Mouse (Mus musculus) thymus, postnatal 36 days (tissue): Measurements from ENCODE around the gene Dpp6.

ENCODE experiments used
- DNase-seq, 2 experiments: peaks; one replicate each; pipeline ENCODE4 v3.0.0; 2022; ENCODE audit warnings: mixed read lengths in 2 of 2

Gene Dpp6

GRCm38 (mm10) chr5:26816975-26817941 is at the start of gene Dpp6:
Gene Dpp6, plus strand, starts transcription at chr5:26817203.
- no peak for DNase-seq

DNA sequence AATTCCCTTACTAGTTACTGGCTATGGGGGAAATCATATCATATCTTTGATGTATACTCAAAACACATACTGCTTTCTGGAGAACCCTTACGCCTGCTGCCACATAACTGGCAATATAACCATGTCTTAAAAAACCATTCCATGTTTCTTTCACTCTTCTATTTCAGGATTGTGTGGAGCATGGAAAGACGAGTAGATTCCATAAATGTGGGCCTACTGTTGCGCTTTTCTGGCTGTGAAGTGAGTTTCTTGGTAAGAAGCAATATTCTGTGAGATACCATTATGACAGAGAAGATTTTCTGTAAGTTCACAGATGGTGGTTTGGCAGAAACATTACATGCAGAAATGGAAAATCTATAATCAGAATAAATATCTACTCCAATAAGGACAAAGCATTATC is 33.0 kb upstream of the Dpp6 start:
- no peak for DNase-seq

DNA sequence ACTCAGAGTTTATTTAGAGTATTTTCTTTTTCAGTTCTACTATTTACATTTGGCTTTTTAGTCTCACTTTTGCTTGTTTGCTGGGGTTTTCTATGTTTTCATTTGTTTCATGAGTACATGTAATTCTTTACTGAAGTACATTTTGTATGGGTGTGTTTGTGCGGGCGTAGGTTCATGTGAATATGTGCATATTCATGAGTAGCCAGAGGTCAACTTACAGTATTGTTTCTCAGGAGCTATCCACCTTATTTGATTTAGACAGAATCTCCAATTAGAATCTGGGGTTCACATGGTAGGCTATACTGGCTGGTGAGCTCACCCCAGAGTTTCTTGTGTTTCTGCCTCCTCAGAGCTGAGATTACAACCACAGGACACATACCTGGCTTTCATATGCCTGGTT is 21.5 kb upstream of the Dpp6 start:
- no peak for DNase-seq

- no peak for DNase-seq
Measured at GRCm38 (mm10) chr5:26835972-26836371, 19.0 kb downstream of the Dpp6 start.

- DNase-seq, result no peak
Measured at GRCm38 (mm10) chr5:26841151-26841550, 24.1 kb downstream of the Dpp6 start.

DNA sequence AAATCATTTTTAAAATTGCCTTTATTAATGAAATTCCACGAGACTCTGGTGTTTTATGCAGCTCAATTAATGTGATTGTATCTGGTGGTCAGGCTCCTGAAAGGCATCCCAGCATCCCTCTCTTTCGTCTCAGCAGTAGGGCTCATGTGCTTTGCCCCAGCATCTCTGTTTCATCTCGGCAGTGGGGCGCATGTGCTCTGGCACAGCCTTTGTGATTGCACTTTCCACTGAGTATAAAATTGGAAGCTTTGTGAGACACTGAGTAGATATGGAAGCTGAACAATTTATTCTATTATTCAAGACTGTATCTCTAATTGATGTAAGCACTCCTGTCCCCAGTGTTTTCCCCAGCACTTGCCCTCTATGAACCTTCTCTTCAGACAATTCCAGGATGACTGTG is 37.7 kb downstream of the Dpp6 start:
- no peak for DNase-seq

DNA sequence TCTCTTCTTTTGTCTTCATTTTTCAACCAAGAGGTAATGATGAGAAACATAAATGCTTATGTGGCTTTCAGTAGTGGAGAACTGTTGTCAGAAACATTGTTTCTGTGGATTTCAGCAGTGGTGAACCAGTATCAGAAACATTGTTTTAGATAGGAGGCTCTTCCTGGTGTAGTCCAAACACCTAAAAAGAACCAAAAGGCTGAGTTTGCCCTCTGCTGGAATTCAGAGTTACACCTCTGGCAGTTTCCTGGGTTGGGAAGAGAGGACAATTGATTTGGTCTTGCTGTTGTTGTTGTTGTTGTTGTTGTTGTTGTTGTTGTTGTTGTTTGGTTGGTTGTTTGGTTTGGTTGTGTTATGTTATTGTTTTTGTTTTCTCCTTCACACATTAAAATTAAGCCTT is 58.4 kb downstream of the Dpp6 start:
- no peak for DNase-seq

GRCm38 (mm10) chr5:26887496-26887895 is 70.5 kb downstream of the Dpp6 start:
- DNase-seq, result no peak

- DNase-seq, result no peak
Measured at GRCm38 (mm10) chr5:26888080-26888479, 71.1 kb downstream of the Dpp6 start.

DNA sequence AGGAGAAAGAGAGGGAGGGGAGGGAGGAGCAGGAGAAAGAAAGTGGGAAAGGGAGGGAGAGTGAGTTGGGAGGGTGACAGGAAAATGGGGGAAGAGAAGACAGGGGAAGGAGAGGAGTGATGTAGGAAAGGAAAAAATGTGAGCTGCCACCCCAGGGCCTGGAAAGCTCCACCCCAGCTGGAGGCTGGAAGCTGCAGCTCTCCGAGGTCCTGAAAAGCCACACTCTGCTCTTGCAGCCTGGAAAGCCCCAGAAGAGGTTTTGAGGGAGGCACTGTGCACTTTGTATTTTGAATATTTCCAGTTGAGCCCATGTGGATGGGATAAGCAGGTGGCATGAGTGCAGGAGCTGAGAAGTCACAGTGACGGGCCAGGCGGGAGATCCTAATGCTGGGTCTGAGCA is 77.3 kb downstream of the Dpp6 start:
- DNase-seq, result no peak

- DNase-seq, result no peak
Measured at GRCm38 (mm10) chr5:26903786-26904185, 86.8 kb downstream of the Dpp6 start.

GRCm38 (mm10) chr5:26904324-26905041 is 87.5 kb downstream of the Dpp6 start:
- no peak for DNase-seq

- no peak for DNase-seq
Measured at GRCm38 (mm10) chr5:26907151-26907550, 90.1 kb downstream of the Dpp6 start.

DNA sequence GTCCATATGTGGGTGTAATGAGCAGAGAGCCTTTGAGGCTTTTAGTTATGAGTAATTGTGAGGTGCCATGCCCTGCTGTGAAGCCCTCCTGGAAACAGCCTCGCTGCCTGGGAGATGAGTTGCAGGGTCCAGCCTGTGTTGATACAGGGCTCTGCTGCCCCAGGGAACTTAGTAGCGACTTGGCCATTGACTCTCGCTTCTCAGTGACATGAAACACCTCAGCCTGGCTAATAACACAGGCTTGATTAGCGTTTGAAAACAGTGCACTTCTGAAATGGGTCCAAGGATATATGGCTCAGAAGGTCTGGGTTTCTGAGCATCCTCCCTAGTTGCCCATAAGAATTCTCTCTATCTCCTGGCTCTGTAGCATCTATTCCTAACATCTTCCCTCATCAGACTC is 91.6 kb downstream of the Dpp6 start:
- DNase-seq, result no peak

- no peak for DNase-seq
Measured at GRCm38 (mm10) chr5:26910353-26910752, 93.3 kb downstream of the Dpp6 start.

- no peak for DNase-seq
Measured at GRCm38 (mm10) chr5:26911965-26912364, 95.0 kb downstream of the Dpp6 start.

- DNase-seq, result no peak
Measured at GRCm38 (mm10) chr5:26918763-26919162, 101.8 kb downstream of the Dpp6 start.

DNA sequence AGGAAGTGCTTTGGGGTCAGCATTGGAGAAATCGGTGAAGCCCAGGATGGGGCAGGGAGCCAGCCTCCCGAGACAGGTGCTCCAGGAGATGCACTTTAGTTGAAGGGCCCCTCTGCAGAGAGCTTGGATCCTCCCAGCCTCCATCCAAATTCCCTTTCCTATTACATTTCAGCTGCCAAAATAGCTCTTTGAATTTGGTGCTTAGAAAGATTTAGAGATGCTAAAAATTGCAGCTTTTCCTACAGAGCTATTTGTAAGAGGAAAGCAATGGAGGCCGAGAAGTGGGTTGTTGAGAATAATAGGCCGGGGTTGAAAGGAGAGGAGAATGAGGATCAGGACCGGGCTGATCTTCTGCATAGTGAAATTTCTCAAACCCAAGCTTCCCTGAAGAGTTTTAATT is 107.5 kb downstream of the Dpp6 start:
- no peak for DNase-seq

DNA sequence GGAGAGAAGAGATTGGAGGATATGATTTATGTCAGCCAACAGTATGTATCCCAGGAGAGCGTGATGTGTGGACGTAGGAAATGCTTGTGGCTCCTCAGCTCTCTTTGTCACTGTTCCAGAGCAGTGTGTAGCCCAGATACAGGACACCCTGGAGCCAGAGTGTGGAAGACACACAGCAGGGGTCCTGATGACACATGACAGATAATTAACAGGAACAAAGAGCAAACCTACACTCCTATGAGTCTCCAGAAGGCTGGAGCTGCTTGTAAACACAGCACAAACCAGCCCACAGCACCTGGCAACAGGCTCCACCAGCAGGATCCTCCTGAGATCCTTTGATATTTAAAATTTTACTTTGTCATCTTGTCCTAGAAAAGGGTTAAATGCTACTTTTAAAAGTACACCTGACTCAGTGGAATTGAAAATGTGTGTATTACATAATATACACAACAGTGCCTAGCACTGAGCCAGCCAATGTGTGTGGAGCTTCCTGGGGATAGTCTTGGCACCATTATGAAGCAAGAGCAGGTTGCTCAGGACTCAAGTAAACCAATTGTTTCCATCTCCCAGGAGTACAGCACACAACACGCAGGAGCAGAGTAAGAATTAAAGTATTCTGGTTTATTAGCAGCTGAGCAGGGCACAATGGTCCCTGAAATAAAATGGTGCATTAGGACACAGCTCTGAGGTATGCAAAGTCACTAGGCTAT is 115.6 kb downstream of the Dpp6 start:
- no peak for DNase-seq

DNA sequence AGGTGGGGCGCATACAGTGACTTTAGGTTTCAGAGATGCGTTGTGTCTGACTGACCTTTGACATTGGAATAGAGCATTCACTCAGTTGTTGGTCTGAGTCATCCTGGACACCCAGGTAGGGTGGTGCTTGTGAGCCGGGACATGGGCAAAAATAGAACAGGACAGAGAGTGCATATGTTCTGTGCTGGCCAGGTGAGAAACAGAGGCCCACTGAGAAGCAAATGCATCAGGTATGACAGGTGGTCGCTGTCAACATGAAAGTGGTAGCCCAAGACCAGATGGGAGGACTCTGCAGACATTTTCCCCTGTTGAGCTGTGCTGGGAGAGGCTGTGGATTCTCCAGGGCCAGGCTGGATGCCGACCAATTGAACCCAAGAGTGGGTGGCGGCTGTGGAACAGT is 117.9 kb downstream of the Dpp6 start:
- no peak for DNase-seq

GRCm38 (mm10) chr5:26941471-26941870 is 124.5 kb downstream of the Dpp6 start:
- DNase-seq, result no peak

- no peak for DNase-seq
Measured at GRCm38 (mm10) chr5:26945169-26945920, 128.3 kb downstream of the Dpp6 start.
